Mouse (Mus musculus) embryo, embryonic 11.5 days (tissue): Measurements from ENCODE around the gene Lmln.
"Not testable (repeated sequence)": the region's sequence is repeated elsewhere in the genome, so short reads cannot be mapped to it uniquely, and the experiment has no call there.

Experiments used
- DNase-seq: peaks from one replicate; pipeline ENCODE4 v3.0.0-alpha.2; 2012; ENCODE audit warnings: low read depth, low spot score

The Lmln gene

DNA sequence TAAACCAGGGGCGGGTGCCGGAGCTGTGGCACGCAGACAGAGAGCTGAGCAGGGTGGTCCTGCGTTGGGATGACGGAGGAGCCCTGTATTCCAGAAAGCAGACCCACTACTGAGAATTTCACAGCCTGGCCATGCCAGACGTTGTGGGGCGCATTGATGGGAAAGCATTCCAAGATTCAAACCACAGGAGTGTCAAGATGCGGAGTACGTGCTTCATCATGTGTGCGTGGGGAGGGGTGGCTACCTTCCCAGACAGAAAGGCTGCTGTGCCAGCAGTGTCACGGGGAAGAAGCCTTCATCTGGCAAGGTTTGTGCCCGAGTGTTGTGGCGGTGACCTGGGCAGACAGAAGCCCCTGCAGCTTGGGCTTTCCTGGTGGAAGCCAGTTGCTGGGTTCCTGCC lies 70.9 kb downstream of the Lmln start:
- no peak for DNase-seq

DNA sequence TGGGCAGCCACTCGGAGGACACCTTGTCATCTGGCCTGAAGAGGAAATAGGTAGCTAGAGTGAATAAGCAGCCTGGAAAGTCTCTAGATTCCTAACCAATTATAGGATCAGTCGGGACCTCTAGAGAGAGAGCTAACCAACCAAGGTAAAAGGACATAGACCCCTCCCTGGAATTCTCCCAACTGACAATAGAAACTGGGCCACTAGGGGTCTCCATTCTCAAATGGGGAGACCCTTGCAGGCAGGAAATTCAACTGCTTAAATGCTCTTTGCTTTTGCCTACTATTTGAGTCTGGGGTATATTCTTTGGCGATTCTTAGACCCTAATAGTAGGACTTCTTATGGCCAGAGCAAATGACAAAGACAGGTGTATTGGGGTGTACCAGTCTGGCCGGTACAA lies 72.8 kb downstream of the Lmln start:
- no peak for DNase-seq

DNA sequence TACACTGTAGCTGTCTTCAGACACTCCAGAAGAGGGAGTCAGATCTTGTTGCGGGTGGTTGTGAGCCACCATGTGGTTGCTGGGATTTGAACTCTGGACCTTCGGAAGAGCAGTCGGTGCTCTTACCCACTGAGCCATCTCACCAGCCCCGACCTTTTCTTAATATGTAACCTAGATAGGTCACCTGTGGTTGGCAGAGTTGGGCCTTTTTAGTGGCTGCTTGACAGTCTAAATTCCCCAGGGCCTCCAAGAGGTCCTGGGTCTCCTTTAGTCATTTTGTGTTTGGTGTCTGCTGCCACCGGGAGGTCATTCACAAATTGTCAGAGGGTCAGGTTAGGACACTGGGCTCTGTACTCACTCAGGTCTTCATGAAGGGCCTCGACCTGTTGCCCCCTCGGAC lies 76.7 kb downstream of the Lmln start:
- DNase-seq: not testable (repeated sequence)

DNA sequence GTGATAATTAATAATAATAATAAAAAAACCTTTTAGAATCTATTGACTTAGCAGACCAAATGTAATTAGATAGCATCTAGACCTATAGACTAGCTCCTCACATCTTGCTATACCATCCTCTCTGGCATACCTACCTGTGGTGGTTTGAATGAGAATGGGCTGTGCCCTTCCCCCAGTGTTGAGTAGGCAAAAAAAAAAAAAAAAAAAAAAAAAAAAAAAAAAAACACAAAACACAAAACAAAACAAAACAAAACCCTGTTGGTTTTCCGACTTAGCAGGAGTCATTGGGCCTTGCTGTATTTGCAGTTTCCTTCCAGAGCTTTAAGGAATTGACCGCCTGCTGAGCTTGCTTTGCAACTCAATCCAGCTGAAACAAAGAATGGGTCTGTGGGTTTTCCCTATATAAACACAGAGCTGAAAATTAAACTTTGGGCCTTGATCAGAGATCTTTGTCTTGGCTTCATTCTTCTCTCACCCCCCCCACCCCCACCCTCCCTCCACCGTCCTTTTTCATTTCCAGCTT lies 79.5 kb downstream of the Lmln start:
- DNase-seq: no peak

DNA sequence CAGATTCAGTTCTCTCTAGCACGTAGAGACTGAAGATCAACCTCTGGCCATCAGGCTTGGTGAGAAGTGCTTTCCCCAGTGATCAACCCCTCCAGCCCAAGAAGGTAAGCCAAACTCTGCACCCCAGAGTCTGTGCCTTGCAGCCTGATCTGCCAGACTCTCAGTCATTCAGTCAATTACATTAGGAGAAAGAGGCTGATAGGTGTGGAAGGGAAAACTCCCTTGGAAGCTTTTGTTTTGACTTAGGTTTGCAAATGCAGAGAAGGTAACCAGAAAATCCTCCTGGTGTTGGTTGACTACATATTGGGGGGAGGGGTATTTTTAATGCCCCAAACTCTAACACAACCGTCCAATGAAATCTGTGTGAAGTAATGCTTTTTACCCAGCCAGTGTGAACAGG lies 81.1 kb downstream of the Lmln start:
- DNase-seq: no peak

DNA sequence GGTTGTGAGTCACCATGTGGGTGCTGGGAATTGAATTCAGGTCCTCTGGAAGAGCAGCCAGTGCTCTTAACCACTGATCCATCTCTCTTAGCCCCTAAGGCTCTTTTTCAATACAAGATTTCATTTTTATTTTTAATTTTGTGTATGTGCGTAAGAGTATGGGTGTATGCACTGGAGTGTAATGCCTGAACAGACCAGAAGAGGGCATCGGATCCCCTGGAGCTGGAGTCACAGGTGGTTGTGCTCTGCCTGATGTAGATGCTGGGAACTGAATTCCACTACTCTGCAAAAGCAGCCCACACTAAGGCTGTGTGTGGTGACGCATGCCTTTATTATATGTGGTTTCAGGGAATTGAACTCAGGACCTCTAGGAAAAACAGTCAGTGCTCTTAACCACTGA lies 83.9 kb downstream of the Lmln start:
- DNase-seq: no peak

DNA sequence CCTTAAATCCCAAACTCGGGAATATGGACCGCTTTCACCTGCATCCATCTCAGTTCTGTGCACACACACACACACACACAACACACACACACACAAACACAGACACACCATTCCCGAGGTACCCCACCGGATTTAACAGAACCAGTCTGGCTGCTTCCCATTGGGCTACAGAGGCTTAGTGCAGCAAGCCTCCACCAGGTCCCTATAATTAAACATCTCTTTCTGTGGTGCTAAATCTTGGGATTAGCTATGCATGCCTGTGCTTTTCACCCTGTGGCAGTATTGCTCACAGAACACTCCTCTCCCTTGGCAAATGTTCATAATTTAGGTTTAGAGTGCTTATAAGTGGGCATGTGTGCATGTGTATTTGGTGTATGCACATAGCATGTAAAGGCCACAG lies 85.8 kb downstream of the Lmln start:
- no peak for DNase-seq

DNA sequence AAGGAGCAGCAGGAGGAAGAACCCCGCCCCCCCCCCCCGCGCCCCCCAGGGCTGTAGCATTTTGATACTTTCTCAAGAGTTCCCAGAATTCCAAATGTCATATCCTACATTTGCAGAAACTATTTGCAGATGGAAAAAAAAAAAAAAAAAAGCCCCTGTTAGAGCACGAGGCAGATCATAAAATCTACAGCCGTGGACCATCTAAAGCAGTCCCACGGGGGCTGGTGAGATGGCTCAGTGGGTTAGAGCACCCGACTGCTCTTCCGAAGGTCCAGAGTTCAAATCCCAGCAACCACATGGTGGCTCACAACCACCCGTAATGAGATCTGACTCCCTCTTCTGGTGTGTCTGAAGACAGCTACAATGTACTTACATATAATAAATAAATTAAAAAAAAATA lies 88.6 kb downstream of the Lmln start:
- not testable (repeated sequence) for DNase-seq

DNA sequence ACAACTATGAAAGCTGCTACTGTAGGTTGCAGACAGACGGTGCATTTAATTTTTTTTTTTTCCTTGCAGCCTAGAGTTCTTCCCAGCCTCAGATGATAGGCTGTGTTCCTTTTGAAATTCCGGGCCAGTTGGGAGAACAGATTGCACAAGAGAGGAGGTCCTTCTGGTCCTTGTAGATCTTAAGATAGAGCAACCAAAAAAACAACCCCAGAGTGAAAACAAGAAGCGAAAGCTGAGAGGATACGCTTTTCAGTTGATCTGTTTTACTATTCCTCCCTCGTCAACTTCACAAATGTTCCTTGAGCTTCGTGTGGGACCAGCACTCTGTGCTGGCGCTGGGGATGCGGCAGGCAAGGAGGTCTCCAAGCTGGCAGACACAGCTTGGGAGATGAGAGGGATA lies 89.2 kb downstream of the Lmln start:
- DNase-seq: no peak

DNA sequence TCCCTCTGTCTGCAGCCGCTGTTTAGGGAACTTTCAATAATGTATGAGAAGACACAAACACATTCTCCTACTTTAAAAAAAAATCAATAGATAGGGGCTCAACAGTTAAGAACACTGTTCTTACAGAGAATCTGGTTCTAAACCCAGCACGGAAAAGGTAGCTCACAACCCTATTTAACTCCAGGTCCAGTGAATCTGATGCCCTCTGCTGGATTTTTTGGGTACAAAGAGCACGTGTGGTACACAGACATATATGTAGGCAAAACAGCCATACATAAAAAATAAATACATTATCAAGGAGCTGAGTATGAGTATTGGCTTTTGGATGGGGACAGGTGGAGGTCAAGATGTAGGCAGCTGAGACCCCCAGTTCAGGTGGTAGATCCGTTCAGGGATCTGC lies 92.7 kb downstream of the Lmln start:
- DNase-seq: peak; percentile 37

DNA sequence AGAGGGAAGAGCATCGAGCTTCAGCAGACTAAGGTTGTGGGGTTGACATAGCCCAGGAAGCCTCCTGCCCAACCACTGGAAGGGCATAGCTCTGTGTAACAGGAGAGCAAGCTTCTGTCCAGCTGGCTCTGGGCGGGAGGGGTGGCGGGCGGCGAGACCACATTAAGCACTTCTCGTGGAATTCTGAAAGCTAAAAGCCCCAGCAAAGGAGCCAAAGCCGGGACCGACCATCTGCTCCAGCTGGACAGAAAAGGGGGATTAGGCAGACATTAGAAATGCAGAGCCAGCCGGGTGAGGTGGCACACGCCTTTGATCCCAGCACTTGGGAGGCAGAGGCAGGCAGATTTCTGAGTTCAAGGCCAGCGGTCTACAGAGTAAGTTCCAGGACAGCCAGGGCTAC lies 95.7 kb downstream of the Lmln start:
- no peak for DNase-seq

DNA sequence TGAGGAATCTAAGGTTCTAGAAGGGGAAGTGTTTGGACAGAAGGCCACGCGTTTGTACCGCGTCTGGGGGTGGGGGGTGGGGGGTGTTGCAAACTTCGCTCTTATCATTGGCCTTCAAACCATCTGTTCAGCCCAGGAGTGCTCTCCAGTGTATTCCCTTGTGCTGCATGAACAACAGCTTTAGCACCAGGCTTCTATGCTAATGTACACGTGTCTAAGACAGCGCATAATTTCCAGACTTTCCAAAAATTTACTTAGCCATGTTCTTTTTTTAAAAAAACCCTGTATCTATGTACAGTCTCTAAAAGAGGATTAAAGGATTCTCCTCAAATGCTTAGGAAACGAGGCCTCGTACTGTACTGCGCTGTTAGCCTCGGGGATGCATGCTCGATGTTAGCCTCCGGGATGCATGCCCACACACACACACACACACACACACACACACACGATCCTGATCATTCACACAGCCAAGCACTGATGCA lies 96.3 kb downstream of the Lmln start:
- no peak for DNase-seq

DNA sequence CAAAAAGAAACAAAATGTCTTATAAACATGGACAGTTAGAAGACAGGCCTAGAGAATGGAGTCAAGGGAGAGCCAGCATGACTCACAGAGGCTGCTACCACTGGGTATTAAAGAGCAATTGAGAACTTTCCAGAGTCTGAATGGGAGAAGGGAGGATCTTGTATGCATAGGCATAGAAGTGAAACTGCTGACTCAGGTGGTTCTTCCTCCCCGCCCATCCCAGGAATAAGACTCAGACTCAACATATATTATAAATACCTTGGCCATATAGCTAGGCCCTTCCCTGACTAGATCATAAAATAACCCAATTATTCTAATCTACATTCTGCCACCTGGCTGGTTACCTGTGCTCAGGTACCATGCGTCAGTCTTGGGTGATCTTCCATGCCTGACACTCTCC lies 97.0 kb downstream of the Lmln start:
- DNase-seq: no peak

DNA sequence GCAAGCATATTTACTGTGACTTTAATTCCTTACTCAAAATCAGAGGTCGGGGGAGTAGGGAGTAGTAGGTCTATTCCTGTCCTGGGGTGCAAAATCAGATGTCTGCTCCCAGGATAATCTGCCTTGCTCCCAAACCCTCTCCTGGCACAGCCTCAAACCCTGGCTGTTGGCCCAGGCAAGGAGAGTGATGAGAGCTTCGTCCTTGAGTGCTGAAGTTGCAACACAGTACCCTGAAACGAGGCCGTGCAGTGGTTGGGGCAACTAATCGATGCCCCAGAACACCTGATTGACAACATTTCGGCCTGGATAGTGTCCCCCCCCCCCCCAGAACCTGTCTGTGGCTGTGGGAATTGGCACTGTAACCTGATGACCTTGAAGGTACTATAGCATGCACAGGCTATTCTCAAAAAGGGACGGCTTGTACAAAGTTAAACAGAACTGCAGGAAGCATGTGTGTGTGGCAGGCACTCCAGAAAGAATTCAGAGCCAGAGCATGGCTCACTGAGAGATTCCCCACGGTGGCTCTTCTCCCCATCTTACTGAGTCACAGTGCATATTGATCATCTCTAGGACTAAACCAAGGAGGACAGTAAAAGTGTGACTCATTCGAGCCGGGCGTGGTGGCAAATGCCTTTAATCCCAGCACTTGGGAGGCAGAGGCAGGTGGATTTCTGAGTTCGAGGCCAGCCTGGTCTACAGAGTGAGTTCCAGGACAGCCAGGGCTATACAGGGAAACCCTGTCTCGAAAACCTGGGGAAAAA lies 101.2 kb downstream of the Lmln start:
- no peak for DNase-seq

DNA sequence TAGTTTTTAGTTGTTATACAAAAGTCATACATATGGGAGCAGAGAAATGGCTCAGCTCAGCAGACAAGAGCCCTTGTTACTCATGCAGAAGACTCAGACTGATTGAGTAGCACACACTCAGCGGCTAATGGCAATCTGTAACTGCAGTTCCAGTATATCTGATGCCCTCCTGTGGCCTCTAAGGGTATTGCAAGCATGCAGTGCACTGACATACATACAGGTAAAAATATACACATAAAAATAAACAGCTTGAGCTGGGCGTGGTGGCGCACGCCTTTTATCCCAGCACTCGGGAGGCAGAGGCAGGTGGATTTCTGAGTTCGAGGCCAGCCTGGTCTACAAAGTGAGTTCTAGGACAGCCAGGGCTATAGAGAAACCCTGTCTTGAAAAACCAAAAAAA lies 104.0 kb downstream of the Lmln start:
- DNase-seq: peak; percentile 30

DNA sequence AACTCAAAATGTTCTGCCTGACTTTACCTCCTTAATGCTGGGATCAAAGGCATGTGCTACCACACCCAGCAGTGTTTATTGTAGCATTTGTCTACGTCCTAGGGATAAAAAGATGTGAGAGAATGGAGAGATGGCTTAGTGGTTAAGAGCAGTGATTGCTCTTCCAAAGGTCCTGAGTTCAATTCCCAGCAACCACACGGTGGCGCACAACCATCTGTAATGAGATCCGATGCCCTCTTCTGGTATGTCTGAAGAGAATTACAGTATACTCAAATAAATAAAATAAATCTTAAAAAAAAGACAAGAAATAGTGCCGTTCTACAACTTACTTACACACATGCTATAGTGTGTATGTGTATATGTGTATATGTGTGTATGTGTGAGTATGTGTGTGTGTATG lies 105.2 kb downstream of the Lmln start:
- no peak for DNase-seq

DNA sequence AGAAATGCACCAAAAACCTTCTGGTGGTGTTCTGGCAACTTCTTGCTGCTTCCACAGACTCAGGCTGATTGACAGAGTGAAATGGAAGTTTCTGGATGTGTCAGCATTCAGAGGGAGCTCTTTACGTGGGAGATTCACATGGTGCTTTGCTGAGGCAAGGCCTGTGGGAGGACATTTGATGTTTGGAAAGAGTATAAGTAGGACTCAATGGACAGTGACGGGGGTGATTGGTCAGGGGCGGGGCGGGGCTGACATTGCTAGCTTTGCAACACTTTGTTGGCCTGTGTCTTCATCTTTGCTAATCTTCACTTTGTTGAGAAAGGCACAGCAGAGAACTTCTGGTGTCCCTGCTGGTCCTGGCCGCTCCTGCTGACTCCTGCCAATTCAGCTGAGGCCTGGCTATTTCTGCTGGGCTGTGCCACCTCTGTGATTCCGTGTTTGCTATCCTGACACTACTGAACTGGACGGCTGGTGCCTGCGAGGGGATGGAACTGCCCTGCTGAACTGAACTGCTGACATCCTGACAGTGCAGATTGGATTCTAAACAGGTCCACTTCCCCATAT lies 107.2 kb downstream of the Lmln start:
- DNase-seq: no peak

DNA sequence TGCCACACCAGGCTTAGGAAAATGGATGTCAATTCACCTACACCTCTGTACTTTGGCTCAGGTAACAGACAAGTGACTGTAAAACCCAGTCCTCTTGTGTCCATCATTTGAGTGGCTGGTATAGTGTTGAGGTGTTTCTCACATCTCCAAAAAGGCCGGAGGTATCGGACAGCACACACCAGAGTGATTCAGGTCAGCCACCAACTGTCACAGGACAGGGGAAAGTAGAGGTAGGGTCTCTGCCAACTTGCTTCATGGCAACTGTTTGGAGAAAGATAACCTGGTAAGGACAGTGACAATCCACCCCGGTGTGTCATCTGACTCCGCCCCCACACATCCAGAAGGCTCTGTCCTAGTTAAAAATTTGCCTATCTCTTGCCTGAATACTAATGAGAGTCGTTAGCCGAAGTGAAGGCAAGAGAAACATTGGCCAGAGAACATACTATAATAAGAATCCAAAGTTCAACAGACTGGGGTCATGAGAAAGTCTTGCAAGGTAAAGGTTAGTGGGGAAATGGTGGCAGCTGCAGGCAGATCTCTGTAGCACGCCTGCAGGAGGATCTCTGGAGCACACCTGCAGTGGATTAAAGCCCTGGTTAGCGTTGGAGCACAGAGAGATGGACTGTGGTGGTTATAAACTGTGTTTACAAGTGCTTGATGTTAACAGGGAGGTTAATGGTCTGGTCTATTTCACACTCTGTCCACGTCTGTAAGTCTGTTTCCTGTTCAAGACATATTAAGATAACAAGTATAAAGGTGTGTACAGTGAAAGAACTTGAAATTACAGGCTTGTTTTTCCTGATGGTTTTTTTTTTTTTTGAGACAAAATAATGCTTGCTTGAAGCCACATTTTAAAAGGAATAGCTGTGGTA lies 108.6 kb downstream of the Lmln start:
- no peak for DNase-seq

DNA sequence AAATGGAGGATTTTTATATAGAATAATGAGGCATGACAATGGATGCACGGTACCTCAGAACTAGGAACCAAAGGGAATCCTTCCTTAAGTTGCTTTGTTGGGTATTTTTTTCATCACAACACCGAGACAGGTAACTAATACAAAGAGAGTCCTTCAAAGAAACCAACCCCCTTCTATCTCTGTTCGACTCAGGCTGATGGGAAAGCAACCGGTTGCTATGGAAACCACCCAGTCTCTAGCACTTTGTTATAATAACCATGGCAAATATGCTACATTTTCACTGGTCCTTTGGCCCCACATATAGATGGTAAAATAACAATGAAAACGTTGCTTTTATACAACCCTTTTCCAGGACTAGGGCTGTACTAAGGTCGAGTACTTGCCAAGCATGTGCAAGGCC lies 109.5 kb downstream of the Lmln start:
- DNase-seq: no peak

DNA sequence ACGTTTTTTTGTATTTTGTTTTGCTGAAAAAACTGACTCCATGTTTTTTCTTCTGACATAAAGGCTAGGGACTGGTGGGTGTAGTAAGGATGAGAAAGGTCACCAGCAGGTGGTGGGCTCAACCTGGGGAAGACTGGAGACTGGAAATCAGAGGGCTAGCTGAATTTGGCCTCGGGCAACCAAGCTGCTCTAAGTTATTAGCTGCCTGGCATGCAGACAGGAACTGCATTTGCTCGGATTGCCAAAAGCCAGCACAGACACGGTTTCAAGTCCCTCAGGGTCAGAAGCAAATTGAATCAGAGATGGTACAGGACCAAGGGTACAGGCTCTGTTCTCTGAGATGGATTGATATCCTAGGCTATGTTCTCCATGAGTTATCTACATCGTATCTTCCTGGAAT lies 110.8 kb downstream of the Lmln start:
- no peak for DNase-seq

DNA sequence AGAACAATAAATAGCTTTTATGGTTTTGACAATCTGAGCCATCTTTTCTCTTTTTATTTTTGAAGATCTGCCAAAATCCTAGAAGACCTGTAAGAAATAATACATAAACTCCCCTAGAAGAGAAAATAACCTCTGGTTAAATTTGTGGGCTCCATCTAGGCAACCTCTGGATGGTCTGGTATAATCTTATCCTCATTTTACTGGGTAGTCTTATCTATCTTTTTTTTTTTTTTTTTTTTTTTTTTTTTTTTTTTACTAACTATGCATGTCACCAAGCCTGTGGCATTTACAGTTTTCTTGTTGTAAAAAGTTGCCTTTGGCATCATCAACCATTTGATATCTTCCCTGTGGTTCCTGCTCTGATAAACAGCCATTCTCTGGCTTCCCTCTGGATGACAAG lies 112.4 kb downstream of the Lmln start:
- DNase-seq: no peak

DNA sequence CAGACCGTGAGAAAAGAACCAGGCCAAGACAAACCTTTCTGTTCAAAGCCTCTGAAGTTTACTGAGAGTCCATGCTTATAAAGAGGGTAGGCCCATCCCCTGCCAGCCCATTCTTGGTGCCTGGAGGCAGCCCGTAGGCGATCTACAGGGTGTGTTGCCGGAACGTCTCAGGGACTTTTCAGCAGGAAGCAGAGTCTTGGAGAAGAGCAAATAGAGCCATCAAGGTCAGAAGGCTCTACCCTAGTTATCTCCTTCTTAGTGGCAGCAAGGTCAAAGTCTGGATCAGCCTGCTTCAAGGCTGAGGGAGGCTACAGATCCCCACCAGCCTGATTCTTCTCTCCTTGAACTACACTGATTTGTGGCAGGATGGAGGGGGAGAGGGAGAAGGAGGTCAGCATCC lies 114.5 kb downstream of the Lmln start:
- DNase-seq: not testable (repeated sequence)
